Mouse (Mus musculus) natural killer cell, adult 2 months (primary cell): ENCODE measurements around the gene Olfr1008.
"Not testable (repeated sequence)": the region's sequence is repeated elsewhere in the genome, so short reads cannot be mapped to it uniquely, and the experiment has no call there.

Experiments used
- DNase-seq, 2 experiments: peaks; one replicate each; pipeline ENCODE4 v3.0.0; 2022; ENCODE audit warnings: low spot score in 2 of 2

Olfr1008 gene

DNA sequence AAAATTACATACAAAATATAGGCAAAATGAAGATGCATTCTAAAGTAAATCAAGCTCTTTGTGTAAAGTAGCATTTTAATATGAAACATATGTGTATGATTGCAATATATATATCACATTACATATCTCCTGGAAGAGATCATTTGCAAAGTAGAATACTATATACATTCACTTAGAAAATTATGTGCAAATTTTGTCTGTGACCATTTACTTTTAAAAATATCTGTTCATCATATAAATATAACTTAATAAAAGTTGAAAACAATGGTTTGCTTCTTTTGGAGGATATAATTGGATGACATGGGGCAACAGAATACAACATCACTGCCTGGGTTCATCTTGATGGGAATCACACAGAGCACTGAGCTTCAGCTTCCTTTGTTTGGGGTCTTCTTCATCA, at the start of gene Olfr1008:
Olfr1008 (plus strand) TSS at position 301 of the 400 bp plus-strand sequence.
- DNase-seq = no peak

GRCm38 (mm10) chr2:85650604-85651003, 38.6 kb upstream of the Olfr1008 start, which contains the start of gene Olfr1002:
Olfr1002 (minus strand) TSS chr2:85650704.
- no peak for DNase-seq

- DNase-seq = not testable (repeated sequence)
These were observed 24.9 kb upstream of the Olfr1008 start, which contains the start of gene Olfr154 for GRCm38 (mm10) chr2:85664355-85664754. Olfr154 (minus strand) TSS chr2:85664455.

- no peak for DNase-seq
These were observed 10.6 kb upstream of the Olfr1008 start, which contains the start of gene Olfr1006 for GRCm38 (mm10) chr2:85678667-85679066. Olfr1006 (minus strand) TSS chr2:85678767.

- DNase-seq = not testable (repeated sequence)
These were observed 21.4 kb downstream of the Olfr1008 start for GRCm38 (mm10) chr2:85710680-85711079.

DNA sequence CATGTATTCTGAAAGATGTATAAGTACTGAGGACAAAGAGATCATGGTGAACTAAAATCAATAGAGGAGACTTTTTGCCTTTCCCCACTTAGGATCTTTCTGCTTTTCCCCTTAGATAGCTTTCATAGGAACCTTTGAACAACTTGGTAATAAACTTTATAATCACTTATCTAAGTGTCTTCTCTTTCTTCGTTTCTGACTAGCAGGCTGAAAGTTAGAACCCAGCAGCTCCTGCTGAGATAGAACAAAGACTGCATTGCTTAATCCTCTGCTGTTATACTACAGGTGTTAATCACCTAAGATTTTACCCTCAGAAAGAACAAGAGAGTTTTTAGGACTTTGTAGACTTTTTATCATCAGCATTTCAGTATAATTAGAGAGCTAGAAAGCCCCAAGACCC, 21.9 kb downstream of the Olfr1008 start:
- DNase-seq = no peak

GRCm38 (mm10) chr2:85715119-85715518, 25.9 kb downstream of the Olfr1008 start, which contains the start of gene Olfr1009:
Olfr1009 (plus strand) TSS chr2:85715419.
- no peak for DNase-seq

GRCm38 (mm10) chr2:85725793-85726192, 36.6 kb downstream of the Olfr1008 start:
- no peak for DNase-seq
